Mouse (Mus musculus) heart, adult 8-10 months (tissue): Measurements from ENCODE around the gene Myf5. TPM values are rescaled to one million over a fixed set of nuclear protein-coding genes. Genes with fewer than 3 reads are reported as not detected.
A peak's percentile ranks its signal among the peaks of the same experiment; 100 is the strongest.

Experiments
- DNase-seq: peaks from one replicate; pipeline ENCODE4 v3.0.0; 2022; ENCODE audit warnings: low spot score
- total RNA-seq, 4 experiments: library from RNA; stranded (reverse); gene quantifications; 2 replicates each; pipeline ENCODE4 v1.2.4; 2022

The Myf5 gene
- not detected for total RNA-seq

DNA sequence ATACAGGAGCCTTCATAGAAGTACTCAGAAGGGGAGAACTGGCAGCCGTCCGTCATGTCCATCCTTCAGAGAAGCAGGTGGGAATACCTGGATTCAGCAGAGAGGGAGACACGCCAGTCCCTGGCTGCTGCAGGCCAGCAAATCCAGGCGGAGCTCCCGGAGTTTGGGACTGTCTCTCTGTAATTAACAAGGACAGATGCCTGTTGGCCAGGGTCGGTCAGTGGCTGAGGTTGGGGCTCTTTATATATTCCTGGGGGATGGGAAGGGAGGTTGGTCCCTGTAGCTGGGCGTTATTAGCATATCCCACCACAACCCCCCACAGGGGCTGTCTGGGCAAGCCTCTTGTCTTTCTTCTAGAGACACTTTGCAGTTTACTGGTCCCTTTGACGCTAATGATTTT lies at the start of gene Myf5:
Gene Myf5 (minus strand): TSS at position 265 of the 400 bp plus-strand sequence.
- no peak for DNase-seq

DNA sequence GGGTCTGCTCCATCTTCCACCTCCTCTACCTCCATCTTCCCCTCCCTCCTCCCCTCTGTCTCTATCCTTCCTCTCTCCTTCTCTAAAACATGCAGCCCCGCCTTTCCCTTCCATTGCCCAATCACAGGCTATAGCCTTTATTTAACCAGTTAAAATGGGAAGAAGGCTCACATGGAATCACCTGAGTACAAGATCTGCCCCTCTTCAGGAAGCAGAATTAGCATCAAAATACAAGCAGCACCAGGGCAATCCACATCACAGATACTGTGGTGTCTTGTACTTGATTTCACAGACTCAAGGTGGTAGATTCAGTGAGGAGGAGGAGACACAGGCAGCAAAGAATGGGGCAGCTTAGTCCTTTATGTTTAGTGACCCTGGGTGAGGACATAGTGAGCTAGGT lies 42.8 kb upstream of the Myf5 start:
- DNase-seq: no peak

DNA sequence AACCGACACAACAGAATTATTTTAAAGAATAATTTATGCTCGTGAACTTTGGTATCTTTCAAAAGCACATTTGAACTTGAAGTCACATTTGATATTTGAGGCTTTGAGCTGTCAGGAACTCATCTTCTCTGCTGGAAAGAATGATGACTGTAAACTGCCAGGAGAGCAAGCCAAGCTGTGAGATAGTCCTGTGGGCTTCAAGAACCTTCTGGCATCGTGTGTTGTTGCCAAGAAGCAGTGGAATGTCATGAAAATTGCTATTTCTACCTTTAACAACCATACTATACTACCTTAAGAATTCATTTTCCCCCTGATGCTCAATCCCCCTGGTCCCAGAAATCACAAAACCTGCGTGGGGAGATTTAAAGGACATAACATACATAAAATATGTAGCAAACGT lies 33.3 kb upstream of the Myf5 start:
- DNase-seq: no peak

DNA sequence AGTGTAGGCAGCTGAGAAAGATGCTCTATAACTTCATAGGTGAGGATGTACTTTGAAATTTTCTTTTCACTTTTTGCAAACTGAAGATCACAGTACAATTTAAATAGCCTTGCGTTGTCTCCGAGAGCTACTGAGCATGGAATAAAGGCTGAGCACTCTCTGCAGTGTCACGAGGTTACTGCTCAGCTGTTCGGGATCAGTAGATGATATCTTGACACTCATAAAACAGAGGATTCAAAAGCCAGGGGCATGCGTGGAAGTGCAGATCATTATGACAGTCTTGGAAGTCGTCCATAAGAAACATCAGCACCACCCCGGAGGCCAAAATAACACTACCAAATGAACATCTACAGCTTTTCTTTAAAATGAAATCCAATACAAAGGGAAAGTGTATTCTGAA lies 30.7 kb upstream of the Myf5 start:
- no peak for DNase-seq

DNA sequence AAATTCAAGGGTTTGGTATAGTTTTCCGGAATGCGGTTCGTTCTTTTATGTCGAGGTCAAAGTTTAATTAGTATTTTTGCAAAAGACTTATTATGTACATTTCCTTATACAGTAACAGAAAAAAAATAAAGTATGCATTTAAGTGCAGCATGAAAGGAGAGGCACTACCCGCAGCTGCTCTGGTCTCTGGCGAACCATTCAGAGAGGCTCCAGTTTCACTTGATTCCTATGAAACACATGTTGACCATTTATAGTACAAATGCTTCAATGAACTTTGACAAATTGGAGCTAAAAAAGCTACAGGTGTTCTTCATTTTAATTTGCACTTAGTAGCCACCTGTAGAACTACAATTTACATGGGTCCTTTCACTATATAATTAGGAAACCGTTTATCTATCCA lies 28.8 kb upstream of the Myf5 start:
- no peak for DNase-seq

DNA sequence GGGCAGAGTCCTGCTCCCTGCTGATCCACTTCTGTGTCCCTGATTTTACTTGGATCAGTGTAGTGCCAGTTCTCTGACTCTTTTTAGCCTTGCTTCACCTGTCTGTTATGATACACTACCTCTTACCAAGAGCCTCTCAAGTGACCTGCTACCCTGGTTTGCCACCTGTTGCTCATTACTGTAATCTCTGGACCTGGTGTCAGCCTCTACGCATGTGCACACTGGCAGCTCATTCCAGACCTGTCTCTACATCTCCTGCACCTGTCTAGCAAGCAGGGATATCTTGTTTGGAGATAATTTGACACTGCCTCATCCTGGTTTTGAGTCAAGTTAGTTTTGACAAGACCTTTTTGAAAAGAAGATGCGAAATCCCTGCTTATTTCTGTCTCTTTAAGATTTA lies 20.5 kb upstream of the Myf5 start:
- DNase-seq: no peak

DNA sequence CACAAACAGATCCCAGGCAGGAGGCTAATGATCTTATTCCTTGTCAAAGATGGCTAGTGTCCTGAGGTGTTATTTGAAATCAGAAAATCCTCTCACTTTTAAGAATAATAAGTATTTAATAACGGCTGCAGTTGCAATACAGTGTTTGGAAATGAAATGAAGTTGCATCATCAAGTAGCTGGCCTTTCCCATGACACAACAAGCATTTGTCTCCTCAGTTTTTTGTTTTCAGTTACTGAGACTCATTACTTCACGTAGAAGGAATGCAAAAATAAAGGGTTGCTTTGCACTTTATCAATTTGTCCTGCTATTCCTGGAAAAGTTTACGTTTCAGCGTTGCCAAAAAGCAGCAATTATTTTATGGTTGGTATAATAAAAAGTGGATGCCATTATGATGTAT lies 17.5 kb upstream of the Myf5 start:
- DNase-seq: peak; percentile 28

DNA sequence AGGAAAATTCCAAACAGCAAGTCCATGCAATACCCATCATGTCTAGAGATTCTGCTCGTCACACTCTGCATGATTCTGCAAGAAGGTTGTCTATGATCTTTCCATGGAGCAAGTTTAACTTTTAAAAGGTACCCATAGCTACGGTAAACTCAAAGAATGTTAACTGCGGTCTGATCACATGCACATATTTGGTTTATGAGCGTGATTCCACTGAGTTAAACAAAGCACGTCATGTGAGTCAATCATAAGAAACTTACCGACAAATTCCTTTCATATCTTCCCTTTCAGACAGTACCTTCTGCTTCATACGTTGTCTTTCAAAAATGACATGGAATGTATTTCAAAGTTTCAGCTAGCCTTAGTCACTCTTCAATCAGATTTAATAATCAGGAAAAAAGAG lies 16.3 kb upstream of the Myf5 start:
- no peak for DNase-seq

DNA sequence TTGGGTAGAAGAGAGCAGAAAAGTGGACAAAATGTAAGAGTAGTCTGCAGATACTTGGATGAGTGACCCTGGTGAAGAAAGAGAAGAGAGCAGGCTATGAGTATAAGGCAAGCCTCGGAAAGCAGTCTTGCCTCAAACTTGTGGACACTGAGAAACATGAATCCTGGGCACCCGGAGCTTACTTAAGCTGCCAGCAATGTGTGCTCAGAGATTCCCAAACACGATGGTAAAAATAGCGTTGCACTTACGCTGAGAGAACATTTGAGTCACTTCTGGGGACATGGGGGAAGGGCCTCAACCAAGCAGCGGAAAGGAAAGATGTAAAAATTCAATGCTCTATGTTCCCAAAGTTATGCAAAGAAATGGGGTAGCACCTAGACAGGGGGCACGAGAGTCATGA lies 13.7 kb upstream of the Myf5 start:
- DNase-seq: peak; percentile 25

DNA sequence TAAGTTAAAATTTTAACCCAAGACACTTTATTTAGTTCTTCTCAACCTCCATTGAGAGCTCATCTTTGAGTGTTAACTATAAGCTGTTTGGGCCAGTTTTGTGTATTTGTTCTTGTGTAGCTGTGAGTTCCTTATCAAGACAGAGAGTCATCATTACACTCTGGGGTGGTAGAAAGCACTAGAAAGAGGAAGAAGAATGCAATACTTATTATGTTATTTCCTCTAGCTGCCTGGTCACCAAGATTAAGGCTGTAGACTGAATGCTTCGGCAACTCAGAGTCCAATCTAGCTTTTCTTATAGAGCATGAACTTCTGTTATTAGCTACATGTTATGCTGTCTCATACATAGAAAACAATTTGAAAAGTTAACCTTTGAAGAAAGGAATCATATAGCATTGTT lies 10.5 kb upstream of the Myf5 start:
- DNase-seq: no peak

DNA sequence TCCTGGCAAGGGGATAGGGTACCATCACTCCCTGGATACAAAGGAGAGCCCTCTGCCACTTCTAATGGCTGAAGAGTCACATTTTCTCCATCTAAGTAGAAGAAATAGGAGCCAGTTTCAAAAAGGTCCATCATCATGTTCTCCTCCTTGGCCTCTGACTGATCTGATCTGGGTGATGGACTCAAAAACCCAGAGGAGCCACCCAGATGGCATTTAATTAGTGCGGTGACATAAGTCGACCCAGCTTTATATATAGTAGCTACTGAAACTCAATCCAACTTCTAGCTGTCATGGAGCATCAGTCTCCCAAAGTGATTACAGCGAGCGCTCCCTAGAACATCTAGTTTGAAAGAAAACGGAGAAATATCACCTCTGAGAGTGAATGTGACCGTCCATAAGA lies 8.6 kb upstream of the Myf5 start, which contains the start of gene Myf6:
Gene Myf6 (minus strand): TSS at position 170 of the 400 bp plus-strand sequence.
- no peak for DNase-seq

DNA sequence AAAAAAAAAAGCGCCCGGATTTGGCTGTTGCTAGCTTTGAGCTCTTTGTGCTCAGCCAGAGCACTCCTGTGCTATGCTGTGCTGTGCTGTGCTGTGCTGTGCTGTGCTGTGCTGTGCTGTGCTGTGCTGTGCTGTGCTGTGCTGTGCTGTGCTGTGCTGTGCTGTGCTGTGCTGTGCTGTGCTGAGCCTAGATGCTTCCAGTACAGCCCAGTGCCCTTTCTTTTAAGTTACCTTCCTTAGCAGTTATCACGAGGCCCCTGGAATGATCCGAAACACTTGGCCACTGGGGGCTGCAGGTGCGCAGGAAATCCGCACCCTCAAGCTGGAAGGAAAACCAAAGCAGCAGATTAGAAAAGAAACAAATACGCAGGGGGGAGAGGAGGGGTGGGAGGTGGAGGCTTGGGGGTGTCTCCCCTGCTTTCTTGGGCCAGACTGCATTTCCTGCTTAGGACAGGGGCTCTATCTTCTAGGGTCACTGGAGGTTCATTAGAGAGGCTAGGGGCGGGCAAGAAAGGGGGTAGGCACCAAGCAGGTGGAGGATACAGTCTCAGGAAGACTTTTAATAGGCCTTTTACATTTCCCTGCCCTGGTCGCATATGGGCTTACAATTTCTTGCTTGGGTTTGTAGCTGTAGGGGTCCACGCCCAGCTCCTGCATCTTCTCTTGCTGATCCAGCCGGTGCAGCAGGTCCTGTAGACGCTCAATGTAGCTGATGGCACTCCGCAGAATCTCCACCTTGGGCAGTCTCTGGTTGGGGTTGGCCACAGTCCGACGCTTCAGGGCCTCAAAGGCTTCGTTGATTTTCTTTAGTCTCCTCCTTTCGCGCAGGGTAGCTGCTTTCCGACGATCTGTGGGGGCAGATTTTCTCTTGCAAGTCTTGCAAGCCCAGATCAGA lies 7.9 kb upstream of the Myf5 start:
- no peak for DNase-seq

DNA sequence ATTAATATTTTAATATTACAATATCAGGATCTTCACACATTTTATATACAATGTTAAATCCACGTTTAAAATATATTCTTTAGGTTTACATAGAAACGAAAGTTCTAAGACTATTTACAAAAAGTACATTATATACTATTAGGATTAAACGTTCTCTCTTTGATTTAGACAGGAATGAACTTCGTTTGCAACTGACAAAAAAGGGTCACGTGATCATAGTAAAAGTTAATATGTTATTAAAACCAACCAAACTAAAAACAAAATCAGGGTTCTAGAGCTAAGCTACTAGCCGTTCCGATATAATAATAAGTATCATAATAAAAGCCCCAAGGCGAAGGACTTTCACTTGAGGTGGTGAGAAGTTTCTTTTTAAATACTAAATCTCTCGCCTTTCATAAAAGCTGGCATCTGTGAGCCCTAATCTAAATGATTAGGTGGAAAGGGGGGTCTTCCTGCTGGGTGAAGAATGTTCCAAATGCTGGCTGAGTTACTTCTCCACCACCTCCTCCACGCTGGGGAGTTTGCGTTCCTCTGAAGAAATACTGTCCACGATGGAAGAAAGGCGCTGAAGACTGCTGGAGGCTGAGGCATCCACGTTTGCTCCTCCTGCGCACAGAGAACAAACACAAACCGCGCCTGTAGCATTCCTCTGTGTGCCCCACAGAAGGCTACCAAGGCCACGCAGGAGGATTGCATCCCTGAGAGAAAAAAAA lies 7.1 kb upstream of the Myf5 start:
- no peak for DNase-seq

DNA sequence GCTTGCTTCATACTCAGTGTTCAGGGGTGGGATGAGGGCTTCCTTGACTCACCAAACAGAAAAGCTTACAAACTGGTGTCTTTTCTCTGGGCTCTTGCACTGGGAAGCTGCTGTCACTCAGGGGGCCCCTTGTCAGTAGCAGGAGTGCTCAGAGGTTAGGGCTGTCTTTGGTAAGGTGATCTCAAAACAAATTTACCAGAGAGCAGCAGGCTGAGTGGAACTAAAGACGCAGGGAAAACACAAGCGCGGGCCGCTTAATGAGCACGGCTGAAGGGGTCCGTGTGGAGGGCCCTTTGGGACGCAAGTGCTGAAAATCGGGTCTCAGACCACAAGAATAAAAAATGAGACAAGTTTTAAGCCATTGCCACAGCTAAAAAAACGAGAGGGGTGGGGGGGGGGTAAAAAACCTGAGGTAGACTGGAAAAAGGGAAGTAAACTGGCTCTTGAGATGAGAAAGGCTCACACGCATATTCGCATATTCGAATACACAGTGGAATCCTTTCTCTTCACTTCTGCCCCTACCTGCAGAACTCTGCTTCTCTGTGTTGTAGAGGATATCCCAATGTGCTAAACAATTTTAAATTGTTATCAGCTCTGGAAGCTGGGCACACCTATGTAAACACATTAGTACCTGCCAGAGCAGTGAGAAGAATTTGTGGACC lies 2.9 kb upstream of the Myf5 start:
- DNase-seq: no peak

DNA sequence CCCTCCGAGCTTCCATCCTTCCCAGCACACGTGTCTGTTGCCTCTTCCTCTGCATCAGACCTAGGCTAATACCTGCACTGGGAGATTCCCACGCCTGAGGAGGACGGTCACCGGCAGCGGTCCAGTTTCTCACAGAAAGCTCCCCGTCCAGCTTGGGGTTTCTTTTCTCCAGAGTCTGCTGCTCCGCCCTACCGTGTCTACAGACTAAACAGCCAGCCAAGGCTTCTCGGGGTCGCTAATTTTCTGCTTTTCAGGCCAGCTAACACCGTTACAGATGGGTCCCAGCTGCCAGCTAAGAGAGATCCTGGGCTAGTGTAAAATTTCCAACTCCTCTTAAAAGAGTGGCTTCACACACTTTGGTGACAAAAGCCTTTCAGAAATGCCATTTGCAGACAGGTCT lies 836 bp upstream of the Myf5 start:
- no peak for DNase-seq

DNA sequence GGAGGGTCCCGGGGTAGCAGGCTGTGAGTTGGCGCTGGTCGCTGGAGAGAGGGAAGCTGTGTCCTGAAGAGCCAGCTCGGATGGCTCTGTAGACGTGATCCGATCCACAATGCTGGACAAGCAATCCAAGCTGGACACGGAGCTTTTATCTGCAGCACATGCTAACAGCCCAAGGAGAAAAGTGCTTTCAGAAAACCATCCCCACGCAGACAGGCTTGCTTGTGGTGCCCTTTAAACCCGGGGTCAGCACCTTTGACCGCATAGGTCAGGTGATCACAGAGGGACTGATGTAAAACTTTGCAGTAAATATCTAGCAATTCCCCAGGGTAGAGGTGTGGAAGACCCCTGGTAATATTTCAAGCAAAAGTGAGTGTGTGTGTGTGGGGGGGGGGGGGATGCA lies 1.9 kb downstream of the Myf5 start:
- DNase-seq: no peak

DNA sequence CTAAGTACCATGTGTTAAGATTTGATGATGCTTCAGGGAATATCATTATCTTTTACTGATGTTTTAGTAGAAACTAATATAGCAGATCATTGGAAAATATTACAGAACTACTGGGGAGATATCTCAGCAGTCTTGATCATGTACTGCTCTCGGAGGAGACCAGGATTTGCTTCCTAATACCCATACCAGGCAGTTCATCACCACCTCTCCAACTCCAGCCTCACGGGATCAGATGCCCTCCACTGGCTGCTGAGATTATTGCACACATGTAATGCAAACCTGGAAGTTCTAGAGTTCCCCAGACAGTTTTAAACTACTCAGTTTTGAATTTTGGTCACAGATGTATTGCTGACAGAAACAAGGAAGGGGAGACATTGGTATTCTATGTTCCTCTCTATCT lies 12.4 kb downstream of the Myf5 start:
- no peak for DNase-seq

DNA sequence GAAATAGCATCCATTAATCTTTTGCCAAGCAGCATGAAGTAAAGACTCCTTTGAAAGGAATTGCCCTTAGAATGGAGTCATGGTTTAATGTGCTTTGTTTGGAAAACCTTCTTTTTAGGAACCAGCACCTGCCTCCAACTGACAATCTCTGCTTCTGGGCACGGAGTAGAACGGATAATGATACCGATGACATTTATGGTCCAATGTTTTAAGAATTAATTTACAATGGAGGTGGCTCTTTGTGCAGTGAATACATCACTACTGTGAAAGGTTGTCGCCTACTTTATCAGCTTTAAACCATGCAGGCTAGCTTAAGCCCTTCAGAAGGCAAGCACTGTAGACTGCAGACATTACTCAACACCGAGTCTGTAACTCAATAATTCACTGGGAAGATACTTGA lies 14.2 kb downstream of the Myf5 start:
- no peak for DNase-seq

DNA sequence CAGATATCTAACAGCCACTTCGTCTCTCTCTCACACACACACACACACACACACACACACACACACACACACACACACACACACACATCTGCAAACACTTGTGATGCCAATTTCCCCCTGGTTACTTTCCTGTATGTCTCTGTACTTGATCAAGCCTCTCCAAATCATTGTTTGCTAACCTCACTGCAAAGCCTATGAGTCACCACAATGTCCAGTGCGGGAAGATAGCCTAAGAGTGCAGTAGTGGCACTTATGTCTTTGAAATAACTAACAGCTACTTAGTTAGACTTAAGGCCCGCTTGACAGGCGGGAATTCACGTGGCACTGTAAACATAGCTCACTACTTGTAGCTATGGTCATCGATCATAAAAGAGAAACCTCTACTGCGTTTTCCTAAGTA lies 18.1 kb downstream of the Myf5 start:
- no peak for DNase-seq

DNA sequence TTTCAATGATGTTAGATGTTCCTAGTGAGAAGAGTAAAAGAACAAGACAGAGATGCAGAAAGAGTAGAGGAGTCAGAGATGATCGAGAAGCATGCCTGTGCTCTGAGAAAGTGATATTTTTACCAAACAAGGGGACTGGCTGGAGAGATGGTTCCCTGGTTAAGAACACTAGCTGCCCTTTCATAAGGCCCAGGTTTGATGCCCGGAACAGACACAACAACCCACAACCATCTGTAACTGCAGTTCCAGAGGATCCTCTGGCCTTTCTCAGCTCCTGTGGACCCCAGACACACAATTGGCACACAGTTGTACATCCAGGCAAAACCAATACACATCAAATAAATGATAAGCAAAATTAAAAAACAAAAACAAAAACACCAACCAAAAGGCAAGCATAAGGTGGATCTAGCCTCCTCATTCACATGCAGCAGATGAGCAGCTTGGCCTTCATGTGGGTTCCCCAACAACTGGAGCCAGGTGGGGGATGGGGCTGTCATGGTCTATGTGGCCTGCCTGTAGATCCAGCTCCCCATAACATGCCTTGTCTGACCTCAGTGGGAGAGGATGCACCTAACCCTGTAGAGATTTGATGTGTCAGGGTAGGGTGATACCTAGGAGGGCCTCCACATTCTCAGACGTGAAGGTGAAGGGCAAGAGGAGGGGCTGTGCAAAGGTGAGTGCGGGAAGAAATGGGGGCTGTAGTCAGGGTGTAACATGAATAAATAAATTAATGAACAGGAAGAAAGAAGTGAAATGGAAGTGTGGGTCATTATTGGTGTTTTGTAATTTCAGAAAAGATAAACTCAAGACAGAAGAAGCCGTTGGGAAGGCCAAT lies 36.2 kb downstream of the Myf5 start:
- DNase-seq: no peak

DNA sequence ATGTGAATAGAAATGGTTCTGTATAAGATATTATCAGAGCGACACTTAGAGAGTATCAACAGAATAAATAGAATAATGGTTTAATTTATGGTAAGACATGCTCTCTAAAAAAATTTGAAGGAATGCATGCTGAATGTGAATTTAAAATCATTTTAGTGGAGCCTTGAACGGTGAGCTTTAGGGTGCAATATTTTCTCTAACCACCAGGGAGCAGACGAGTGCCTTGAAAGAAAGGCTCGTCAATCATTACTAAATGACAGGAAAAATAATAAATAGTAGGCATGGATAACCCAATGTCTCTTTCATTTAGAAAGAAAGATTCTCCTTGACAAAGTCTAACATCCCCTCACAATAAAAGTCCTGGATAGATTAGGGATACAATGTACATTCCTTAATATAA lies 43.2 kb downstream of the Myf5 start:
- peak; percentile 18 for DNase-seq

DNA sequence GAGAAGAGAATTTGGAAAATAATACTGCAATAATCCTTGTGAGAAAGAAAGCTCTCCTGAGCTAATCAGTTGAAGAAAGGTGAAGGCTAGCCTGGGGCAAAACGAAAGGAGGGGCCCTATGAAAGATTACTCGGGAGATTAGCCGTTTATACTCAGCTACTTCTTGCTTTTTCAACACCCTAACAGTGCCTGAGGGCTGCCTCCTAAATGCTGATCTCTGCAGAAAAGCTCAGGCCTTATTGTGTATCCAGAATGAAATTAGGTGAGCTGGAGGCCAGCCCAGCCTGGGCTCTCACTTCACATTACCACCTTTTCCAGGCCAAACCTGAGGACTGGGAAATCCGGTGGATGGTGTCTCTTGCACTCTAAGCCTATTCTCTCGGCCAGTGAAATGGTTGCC lies 49.0 kb downstream of the Myf5 start:
- no peak for DNase-seq
